Mouse (Mus musculus) lung, adult 2 months (tissue): ENCODE measurements around the gene Csf2rb2. TPM values are rescaled to one million over a fixed set of nuclear protein-coding genes. Genes with fewer than 3 reads are reported as not detected.
A peak's percentile ranks its signal among the peaks of the same experiment; 100 is the strongest.
"Not testable (repeated sequence)": the region's sequence is repeated elsewhere in the genome, so short reads cannot be mapped to it uniquely, and the experiment has no call there.

ENCODE experiments used
- DNase-seq: peaks from one replicate; pipeline ENCODE4 v3.0.0; 2022
- H3K4me1 ChIP-seq: fragments of 200-500 bp; 2 replicates; pipeline ENCODE4 v1.6.1; 2011; ENCODE audit warnings: low read length; ENCODE audit not compliant: control insufficient read depth, insufficient read depth
- H3K4me3 ChIP-seq: fragments of 200-500 bp; replicated peaks from 2 replicates; pipeline ENCODE3; 2011; ENCODE audit warnings: low read depth, mild to moderate bottlenecking, control low read depth, low read length; ENCODE audit errors: extremely low read depth
- CTCF ChIP-seq: fragments of 200-500 bp; IDR thresholded peaks from 2 replicates; pipeline ENCODE4 v1.5.1; 2011; ENCODE audit warnings: mild to moderate bottlenecking, low read length, control low read depth; ENCODE audit not compliant: insufficient read depth
- POLR2A ChIP-seq: fragments of 200-500 bp; IDR thresholded peaks from 2 replicates; pipeline ENCODE4 v1.6.1; 2011; ENCODE audit warnings: low read depth, mild to moderate bottlenecking, control low read depth, low read length, borderline replicate concordance; ENCODE audit errors: extremely low read depth
- WGBS: fragments of 180-500 bp; shearing (Covaris S2); methylation state at CpG from one replicate; pipeline ENCODE4 v1.1.7; 2018; 5-methylcytosine and 5-hydroxymethylcytosine counted together
- polyA plus RNA-seq: library from polyadenylated mRNA; depleted of rRNA; stranded (reverse); fragments of >200 nt; gene quantifications from 2 replicates; pipeline ENCODE4 v1.2.3, GENCODE M21; 2012; rRNA removed

Csf2rb2 gene
- 8.4 and 9.5 TPM in 2 replicates for polyA plus RNA-seq

DNA sequence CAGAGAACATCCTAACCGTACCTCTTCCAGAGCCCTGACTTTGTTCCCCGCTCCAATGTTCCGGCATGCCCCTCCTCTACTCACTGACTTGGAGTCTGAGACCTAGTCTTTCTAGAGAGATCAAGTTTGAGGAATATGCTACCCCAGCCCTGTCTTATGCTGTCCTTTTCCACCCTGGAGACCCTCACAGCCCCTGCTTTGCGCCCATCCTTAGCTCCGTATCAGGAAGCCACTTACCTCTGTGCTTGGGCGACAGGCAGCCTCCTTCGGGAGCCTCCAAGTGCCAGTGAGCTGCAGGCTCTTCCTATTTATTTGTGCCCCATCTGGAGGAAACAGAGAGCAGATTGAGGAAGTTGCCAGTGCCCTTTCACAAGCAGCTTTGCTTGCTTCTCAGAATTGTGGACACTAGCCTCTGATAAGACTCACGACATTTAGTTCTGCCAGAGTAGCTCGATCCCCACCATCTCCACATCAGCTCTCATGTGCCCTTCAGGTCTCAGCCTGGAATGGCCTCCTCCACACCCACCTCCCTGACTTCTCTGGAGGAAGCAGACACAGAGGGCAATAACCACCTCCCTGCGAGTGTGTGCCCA lies at the start of gene Csf2rb2:
Csf2rb2 (minus strand) TSS at position 381 of the 593 bp plus-strand sequence.
- 50% methylated on average over 10 of the region's 10 CpGs for whole genome bisulfite sequencing
- peak within 1 kb of the TSS; percentile 16 for H3K4me3 ChIP-seq

GRCm38 (mm10) chr15:78354958-78355357 lies 49.4 kb upstream of the Csf2rb2 start:
- DNase-seq: no peak
- Histone ChIP-seq H3K4me3 (no peak overlapping the region), H3K4me1 (peaks cover 3% of the 10 kb centered on the region; the same call in 1 of the 2 replicates)
- 0% methylated on average over 1 of the region's 1 CpGs for WGBS
- TF ChIP-seq CTCF (peak; percentile 56), POLR2A (no peak)

More for the DNA sequence above, at the start of gene Csf2rb2:
- no peak for DNase-seq
- no peaks in the 10 kb centered on the region for H3K4me1 ChIP-seq
- TF ChIP-seq POLR2A: no peak

DNA sequence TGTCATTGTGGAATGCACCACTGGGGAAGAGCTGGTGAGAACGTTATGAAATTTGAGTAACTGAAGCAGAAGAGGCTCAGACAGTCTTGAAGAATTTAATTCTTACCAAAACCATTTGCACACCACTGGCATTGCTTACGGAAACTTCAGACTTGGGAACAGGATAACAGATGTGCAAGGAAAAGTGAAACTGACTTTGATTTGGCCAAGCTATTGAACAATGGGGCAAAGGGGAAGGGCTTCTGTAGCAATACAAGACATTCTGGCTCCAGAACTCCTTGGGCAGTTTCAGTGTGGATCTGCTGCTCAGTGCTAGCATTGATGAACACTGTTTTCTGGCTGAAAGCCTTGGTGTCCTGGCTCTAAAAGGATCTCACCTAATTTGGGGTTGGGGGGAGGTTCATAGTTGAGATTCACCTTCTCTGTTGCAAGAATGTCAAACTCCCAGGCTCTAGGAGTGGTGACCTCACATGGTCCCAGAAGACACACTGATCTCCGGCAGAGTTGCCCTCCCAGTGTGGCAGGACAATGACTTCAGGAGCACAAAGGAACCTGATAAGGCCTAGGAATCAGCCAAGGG lies 46.2 kb upstream of the Csf2rb2 start:
- Histone ChIP-seq H3K4me3 (no peak overlapping the region), H3K4me1 (peaks cover 3% of the 10 kb centered on the region; the same call in 1 of the 2 replicates)
- no peak for DNase-seq
- 31% methylated on average over 3 of the region's 3 CpGs for WGBS
- no peak for TF ChIP-seq CTCF
- TF ChIP-seq POLR2A: no peak

DNA sequence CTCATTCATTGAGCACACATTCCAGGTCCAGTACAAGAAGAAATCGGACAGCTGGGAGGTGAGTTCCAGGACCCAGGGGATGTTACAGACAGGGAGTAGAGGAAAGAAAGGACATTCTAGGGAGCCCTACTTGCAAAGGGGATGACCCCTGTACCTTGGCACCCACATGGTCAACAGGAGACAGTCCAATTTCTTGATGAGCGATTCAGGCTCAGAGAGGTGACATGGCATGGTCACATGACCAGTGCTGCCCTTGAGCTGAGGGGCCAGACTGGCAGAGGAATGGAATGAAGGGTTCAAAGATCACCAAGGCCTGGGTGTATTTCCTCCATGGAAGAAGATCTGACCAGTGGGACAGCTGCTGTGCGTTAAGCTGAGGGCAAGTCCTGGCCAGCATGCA lies 39.0 kb upstream of the Csf2rb2 start:
- WGBS: 88% methylated on average over 3 of the region's 3 CpGs
- DNase-seq: no peak
- Histone ChIP-seq H3K4me3 (no peak overlapping the region), H3K4me1 (no peaks in the 10 kb centered on the region)
- TF ChIP-seq CTCF: no peak
- TF ChIP-seq POLR2A: no peak

- no peak overlapping the region for H3K4me3 ChIP-seq
- no peak for DNase-seq
- WGBS: 12% methylated on average over 1 of the region's 1 CpGs
- H3K4me1 ChIP-seq: no peaks in the 10 kb centered on the region
- TF ChIP-seq POLR2A (no peak), CTCF (no peak)
These were observed 38.2 kb upstream of the Csf2rb2 start for GRCm38 (mm10) chr15:78343683-78344082.

GRCm38 (mm10) chr15:78340919-78341318 lies 35.4 kb upstream of the Csf2rb2 start:
- H3K4me3 ChIP-seq, DNase-seq, H3K4me1 ChIP-seq: not testable (repeated sequence)
- 74% methylated on average over 7 of the region's 7 CpGs for WGBS

- peak; percentile 50 for DNase-seq
- not testable (repeated sequence) for H3K4me1 ChIP-seq, H3K4me3 ChIP-seq
- peak; percentile 88 for TF ChIP-seq CTCF
- WGBS: 27% methylated on average over 7 of the region's 7 CpGs
These were observed 34.3 kb upstream of the Csf2rb2 start for GRCm38 (mm10) chr15:78339627-78340423.

DNA sequence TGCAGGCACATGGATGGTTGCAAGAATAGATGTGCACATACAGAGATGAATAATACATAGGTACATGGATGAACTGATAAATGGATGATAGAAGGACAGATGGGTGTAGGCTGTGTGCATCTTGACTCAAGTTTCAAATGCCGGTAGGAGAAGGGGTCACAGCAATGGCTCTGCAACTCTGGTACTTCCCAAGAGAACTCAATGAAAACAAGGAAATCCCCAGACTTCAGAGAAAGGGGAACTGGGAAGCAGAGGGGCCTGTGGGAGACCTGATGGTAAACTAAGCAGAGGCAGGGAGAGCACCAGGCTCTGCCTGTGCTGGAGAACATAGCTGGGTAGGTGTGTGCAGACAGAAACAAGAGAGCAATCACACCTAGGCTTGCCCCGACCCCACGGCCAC lies 28.9 kb upstream of the Csf2rb2 start:
- 70% methylated on average over 3 of the region's 3 CpGs for WGBS
- Histone ChIP-seq H3K4me3 (no peak overlapping the region), H3K4me1 (no peaks in the 10 kb centered on the region)
- no peak for TF ChIP-seq POLR2A
- DNase-seq: no peak

DNA sequence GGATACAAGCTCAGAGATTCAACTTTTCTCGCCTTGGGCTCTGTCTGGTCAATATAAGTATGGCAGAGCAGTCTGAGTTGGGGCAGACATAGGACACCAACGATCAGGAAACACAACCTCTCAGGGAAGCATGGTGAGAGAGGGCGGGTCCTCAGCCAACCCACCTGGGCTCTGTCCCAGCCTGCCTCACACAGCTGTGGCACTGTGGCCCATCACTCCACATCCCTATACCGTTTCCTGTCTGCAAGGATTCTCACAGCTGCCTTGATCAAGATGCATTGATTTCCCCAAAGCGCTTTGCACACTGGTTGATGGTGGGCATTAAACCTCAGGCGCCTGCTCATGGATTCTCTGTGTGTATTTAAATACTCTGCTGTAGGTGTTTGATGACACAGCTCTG lies 27.5 kb upstream of the Csf2rb2 start:
- 68% methylated on average over 6 of the region's 6 CpGs for WGBS
- Histone ChIP-seq H3K4me3 (no peak overlapping the region), H3K4me1 (no peaks in the 10 kb centered on the region)
- TF ChIP-seq POLR2A (no peak), CTCF (no peak)
- no peak for DNase-seq
